Mouse (Mus musculus) lung, embryonic 15.5 days (tissue): ENCODE data around the gene Hsp90aa1. TPM values are rescaled to one million over a fixed set of nuclear protein-coding genes. Genes with fewer than 3 reads are reported as not detected.
"Not testable (repeated sequence)": the region's sequence is repeated elsewhere in the genome, so short reads cannot be mapped to it uniquely, and the experiment has no call there.

Source experiments
- ATAC-seq: fragments of 200-750 bp; cut with Nextera tagmentation; 2 replicates; pipeline ENCODE4 v1.8.0; 2017; ENCODE audit warnings: moderate number of reproducible peaks, borderline replicate concordance; ENCODE audit not compliant: low FRiP score, low TSS enrichment; ENCODE audit errors: extremely low read depth
- H3K27ac ChIP-seq: fragments of 300-500 bp; sonication (generic); 2 replicates; pipeline ENCODE4 v1.5.1; 2015; ENCODE audit warnings: moderate library complexity, mild to moderate bottlenecking, inconsistent platforms
- H3K27me3 ChIP-seq: fragments of 300-500 bp; sonication (generic); 2 replicates; pipeline ENCODE4 v1.6.1; 2015; ENCODE audit warnings: inconsistent platforms
- H3K36me3 ChIP-seq: fragments of 300-500 bp; sonication (generic); 2 replicates; pipeline ENCODE4 v1.6.1; 2015; ENCODE audit warnings: inconsistent platforms
- H3K4me1 ChIP-seq: fragments of 300-500 bp; sonication (generic); 2 replicates; pipeline ENCODE4 v1.6.1; 2015; ENCODE audit warnings: inconsistent platforms
- H3K4me2 ChIP-seq: fragments of 300-500 bp; sonication (generic); 2 replicates; pipeline ENCODE4 v1.6.1; 2015; ENCODE audit warnings: inconsistent platforms, mild to moderate bottlenecking, moderate library complexity
- H3K4me3 ChIP-seq: fragments of 300-500 bp; sonication (generic); 2 replicates; pipeline ENCODE4 v1.5.1; 2015; ENCODE audit warnings: mild to moderate bottlenecking, inconsistent platforms
- H3K9ac ChIP-seq: fragments of 300-500 bp; sonication (generic); 2 replicates; pipeline ENCODE4 v1.6.1; 2015; ENCODE audit warnings: inconsistent platforms
- H3K9me3 ChIP-seq: fragments of 300-500 bp; sonication (generic); 2 replicates; pipeline ENCODE4 v1.6.1; 2016; ENCODE audit warnings: inconsistent platforms
- WGBS: fragments of 180-500 bp; shearing (Covaris S2); methylation state at CpG from one replicate; pipeline ENCODE4 v1.1.7; 2015; 5-methylcytosine and 5-hydroxymethylcytosine counted together
- polyA plus RNA-seq: library from polyadenylated mRNA; unstranded; fragments of >200 nt; fragmentation: Nextera tagmentation; extraction: Ambion mirVana; gene quantifications from 2 replicates; pipeline ENCODE4 v1.2.1, GENCODE M21; 2015

The Hsp90aa1 gene
- polyA plus RNA-seq, 1 experiment from 2014 or later = 825 TPM

DNA sequence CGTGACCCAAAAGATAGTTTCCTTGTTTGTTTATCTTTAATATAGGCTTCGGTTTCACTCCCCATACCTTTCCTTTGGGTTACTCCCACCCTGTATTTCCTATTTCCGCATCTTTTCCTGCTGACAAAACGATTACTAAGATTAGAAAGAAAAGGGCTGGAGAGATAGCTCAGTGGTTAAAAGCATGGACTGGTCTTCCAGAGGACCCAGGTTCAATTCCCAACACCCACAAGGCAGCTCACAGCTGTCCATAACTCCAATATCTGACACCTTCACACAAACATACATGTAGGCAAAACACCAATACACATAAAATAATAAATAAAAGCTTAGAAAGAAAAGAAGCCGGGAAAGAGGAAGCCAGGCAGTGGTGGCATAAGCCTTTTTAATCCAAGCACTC, 5.1 kb downstream of the Hsp90aa1 start:
- no peaks in the 10 kb centered on the region for H3K9me3 ChIP-seq

DNA sequence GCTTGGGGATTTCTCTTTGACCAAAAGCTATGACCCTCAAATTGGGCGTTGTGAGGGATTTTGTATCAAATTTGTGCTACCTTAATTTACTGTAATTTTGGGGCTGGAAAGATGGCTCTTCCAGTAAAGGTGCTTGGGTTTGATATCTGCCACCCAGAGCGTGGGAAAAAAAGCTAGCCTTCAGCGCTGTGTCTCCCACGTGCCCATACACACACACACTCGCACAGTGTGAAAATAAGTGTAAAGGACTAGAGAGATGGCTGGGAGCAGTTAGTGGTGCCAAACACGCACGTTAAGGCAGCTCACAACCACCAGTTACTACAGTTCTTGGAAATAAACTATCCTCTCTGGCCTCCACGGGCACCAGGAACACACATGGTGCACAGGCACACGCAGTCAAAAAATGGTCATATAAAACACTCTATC, 5.5 kb downstream of the Hsp90aa1 start:
- H3K9me3 ChIP-seq = no peaks in the 10 kb centered on the region
- no peak for ATAC-seq
- H3K4me2 ChIP-seq = peak overlapping the region; percentile 74
- H3K27me3 ChIP-seq = no peaks in the 10 kb centered on the region
- H3K27ac ChIP-seq = peak overlapping the region; percentile 84
- peak overlapping the region; percentile 76 for H3K9ac ChIP-seq
- H3K36me3 ChIP-seq = peaks cover 21% of the 10 kb centered on the region
- WGBS = 48% methylated on average over 9 of the region's 9 CpGs
- H3K4me3 ChIP-seq = peak overlapping the region; percentile 80
- H3K4me1 ChIP-seq = peaks cover 27% of the 10 kb centered on the region

More for the DNA sequence above, 5.1 kb downstream of the Hsp90aa1 start:
- H3K36me3 ChIP-seq = peaks cover 19% of the 10 kb centered on the region
- 0 out of 2 replicates have a peak overlapping the region, but pooled peaks have one; percentile 74 for H3K4me2 ChIP-seq
- H3K27me3 ChIP-seq = no peaks in the 10 kb centered on the region
- 61% methylated on average over 5 of the region's 5 CpGs for WGBS
- H3K9ac ChIP-seq = no peak overlapping the region
- no peak overlapping the region for H3K27ac ChIP-seq
- ATAC-seq = no peak
- H3K4me1 ChIP-seq = peaks cover 27% of the 10 kb centered on the region
- no peak overlapping the region for H3K4me3 ChIP-seq

DNA sequence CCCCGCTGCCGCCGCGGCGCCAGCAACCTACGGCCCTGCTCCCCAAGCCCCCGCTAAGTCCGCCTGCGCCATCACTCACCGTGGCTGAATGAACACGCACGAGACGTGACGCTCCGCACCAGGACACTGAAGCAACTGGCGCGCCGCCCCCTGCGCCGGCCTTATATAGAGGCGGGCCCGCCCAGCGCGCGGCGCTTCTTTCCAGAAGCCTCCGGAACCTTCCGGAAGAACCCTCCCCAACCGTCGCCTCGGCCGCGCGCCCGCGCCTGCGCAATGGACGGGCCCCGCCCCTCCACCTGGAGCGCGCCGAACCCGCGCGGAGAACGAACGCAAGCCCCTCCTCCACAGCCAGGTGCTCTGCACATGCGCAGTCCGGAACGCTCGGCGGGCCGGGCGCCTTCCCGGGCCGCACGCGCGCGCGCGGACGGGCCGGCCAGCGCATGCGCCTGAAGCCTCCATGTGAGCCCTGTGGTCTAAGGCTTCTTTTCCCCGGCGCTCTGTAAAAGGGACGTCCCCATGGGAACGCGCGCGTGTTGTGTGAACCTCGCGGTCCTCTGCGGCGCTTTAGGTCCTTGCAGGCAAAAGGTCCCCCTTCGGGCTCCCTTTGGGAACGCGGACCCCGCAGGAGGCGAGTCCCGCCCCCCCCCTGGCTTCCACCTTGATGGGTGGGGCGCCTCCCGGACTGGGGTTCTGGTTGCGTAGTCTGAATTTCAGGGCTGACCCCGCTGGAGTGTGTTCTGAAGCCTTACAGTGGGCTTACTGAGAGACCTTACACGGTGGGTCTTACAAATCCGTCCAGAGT, 6.2 kb downstream of the Hsp90aa1 start:
- under 1% methylated on average over 89 of the region's 89 CpGs for WGBS
- Histone ChIP-seq H3K27me3 (no peaks in the 10 kb centered on the region), H3K4me1 (peaks cover 23% of the 10 kb centered on the region)

DNA sequence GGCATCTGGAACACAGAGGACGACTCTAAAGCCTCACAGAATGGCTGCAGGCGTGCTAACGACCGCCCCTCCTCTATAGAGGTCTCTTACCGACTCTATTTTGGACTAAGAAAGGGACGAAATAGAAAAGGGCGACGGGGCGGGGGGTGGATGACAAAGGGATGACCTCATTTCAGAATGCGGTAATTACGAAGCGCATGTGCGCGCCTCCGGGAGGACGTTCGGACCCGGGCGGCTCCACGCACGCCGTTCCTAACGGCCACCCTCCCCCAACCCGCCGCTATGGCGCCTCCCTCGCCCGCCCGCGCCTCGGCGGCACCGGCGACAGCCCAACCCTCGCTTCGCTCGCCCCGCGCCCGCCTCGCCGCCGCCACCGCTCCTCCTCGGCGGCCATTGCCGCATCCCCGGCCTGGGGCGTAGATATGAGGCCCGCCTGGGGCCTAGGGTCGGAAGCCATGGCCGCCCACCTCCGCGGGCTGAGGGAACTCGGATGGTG, 6.8 kb downstream of the Hsp90aa1 start:
- peak overlapping the region; percentile 56 for H3K4me2 ChIP-seq
- peaks cover 28% of the 10 kb centered on the region for H3K36me3 ChIP-seq
- peak overlapping the region; percentile 86 for H3K27ac ChIP-seq
- H3K4me3 ChIP-seq = peak overlapping the region; percentile 80
- no peaks in the 10 kb centered on the region for H3K9me3 ChIP-seq
- peaks cover 23% of the 10 kb centered on the region for H3K4me1 ChIP-seq
- WGBS = under 1% methylated on average over 55 of the region's 55 CpGs
- peak; percentile 72 for ATAC-seq
- peak overlapping the region; percentile 98 for H3K9ac ChIP-seq
- H3K27me3 ChIP-seq = no peaks in the 10 kb centered on the region

More for the DNA sequence above, 6.2 kb downstream of the Hsp90aa1 start:
- Histone ChIP-seq H3K9ac (peak overlapping the region; percentile 98), H3K27ac (peak overlapping the region; percentile 86), H3K4me3 (peak overlapping the region; percentile 80), H3K36me3 (peaks cover 27% of the 10 kb centered on the region), H3K9me3 (no peaks in the 10 kb centered on the region), H3K4me2 (peak overlapping the region; percentile 74)
- peak; percentile 95 for ATAC-seq

DNA sequence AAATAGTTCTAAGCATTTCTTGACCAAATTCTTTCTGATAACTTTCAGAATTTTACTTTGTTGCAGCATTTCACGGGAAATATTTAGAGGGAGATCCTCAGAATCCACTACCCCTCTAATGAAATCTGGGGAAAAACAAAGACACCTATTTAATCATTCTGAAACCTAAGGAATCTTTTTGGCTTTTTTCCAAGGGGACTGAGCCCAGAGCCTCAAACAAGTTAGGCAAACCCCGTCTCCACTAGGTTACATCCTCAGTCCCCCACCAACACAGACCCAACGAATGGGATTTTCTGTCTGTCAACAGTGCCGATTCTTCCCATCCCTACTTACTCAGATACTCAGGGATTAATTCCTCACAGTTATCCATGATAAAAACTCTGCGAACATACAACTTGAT, 9.2 kb downstream of the Hsp90aa1 start:
- H3K4me2 ChIP-seq, H3K9ac ChIP-seq, H3K9me3 ChIP-seq, H3K4me3 ChIP-seq, H3K27ac ChIP-seq, ATAC-seq, H3K27me3 ChIP-seq: not testable (repeated sequence)
- WGBS = 41% methylated on average over 5 of the region's 5 CpGs
- peaks cover 17% of the 10 kb centered on the region for H3K4me1 ChIP-seq
- H3K36me3 ChIP-seq = peaks cover 51% of the 10 kb centered on the region

DNA sequence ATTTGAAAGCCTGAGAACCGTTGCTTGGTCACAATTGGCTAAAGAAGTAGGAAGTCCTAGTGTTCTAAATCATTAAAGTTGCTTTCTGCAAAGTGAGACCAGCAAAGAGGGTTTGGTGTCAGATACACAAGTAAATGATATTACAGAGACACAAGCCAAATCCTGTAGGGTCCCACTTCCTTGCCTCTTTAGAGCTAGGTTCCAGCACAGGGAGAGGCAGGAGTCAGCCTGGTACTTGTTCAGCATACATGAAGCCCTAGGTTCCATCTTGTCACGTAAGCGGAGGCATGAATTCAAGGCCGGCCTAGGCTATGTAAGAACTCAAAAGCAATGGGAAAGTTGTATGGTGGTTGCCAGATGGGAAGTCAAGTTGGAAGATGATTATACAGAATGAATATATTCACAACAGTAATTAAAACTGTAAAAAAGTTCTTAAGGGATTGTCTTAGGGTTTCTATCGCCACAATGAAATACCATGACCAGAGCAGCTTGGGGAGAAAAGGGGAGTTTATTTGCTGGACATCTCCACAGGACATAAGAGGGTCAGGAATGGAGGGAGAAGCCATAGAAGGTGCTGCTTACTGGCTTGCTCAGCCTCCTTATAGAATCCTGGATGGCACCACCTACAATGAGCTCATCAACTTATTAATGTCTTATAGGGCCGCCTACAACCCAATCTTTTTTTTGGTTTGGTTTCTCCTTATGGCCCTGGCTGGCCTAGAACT, 12.4 kb downstream of the Hsp90aa1 start:
- no peaks in the 10 kb centered on the region for H3K9me3 ChIP-seq
- H3K9ac ChIP-seq = no peak overlapping the region
- H3K27me3 ChIP-seq = no peaks in the 10 kb centered on the region
- ATAC-seq = no peak
- H3K27ac ChIP-seq = no peak overlapping the region
- no peak overlapping the region for H3K4me2 ChIP-seq
- peaks cover 59% of the 10 kb centered on the region for H3K36me3 ChIP-seq
- 89% methylated on average over 6 of the region's 6 CpGs for WGBS
- H3K4me3 ChIP-seq = no peak overlapping the region
- H3K4me1 ChIP-seq = peaks cover 12% of the 10 kb centered on the region

DNA sequence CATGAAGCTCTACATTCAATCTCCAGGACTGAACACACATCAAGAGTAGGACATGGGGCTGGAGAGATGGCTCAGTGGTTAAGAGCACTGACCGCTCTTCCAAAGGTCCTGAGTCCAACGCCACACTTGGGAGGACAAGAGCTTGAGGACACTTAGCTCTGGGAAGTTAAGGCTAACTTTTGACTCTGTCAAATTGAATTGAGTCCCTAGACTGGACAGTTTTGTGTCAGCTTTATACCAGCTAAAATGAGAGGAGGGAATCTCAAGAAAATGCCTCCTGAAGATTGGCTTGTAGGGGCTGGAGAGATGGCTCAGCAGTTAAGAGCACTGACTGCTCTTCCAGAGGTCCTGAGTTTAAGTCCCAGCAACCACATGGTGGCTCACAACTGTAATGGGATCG, 13.6 kb downstream of the Hsp90aa1 start:
- H3K36me3 ChIP-seq = peaks cover 52% of the 10 kb centered on the region
- H3K4me3 ChIP-seq, H3K9ac ChIP-seq, H3K9me3 ChIP-seq, ATAC-seq, H3K27me3 ChIP-seq, H3K27ac ChIP-seq, H3K4me2 ChIP-seq, H3K4me1 ChIP-seq: not testable (repeated sequence)
- WGBS = 86% methylated on average over 3 of the region's 3 CpGs

DNA sequence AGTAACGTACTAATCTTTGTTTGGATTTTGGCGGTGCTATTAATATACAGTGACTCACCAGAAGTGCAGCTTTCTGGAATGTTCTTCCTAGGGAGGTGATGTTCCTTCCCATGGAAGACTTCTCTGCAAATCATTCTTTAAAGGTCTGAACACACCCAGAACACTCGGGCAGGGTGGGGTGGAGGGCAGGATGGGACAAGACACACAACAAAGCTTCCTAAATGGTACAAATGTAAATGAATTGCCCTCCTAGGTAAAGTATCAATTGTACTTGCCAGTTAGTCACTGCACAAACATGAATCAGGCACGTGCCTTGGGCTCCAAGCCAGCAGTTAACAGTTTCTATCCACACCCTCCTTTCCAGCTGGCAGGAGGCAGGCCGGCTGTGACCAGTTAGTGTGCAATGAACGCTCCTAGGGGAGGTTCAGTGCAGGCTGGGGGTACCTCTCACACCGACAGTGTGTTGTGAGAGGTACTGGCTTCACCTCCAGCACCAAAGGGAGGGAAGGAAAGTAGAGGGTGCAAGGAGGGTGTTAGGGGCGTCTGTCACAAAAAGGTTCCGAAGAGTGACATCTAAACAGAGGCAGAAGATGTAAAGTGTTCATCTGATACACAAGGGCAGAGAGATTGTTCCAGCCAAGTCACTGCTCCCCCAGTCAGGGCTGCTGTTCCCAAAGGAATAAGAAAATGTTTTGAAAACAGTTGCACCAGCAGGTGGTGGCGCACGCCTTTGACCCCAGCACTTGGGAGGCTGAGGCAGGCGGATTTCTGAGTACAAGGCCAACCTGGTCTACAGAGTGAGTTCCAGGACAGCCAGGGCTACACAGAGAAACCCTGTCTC, 14.4 kb downstream of the Hsp90aa1 start:
- 52% methylated on average over 12 of the region's 12 CpGs for WGBS
- Histone ChIP-seq H3K4me1 (no peaks in the 10 kb centered on the region), H3K36me3 (peaks cover 45% of the 10 kb centered on the region), H3K9me3 (no peaks in the 10 kb centered on the region), H3K9ac (no peak overlapping the region), H3K4me2 (no peak overlapping the region), H3K4me3 (no peak overlapping the region), H3K27ac (peak overlapping the region; percentile 66), H3K27me3 (no peaks in the 10 kb centered on the region)
- ATAC-seq = peak; percentile 60

DNA sequence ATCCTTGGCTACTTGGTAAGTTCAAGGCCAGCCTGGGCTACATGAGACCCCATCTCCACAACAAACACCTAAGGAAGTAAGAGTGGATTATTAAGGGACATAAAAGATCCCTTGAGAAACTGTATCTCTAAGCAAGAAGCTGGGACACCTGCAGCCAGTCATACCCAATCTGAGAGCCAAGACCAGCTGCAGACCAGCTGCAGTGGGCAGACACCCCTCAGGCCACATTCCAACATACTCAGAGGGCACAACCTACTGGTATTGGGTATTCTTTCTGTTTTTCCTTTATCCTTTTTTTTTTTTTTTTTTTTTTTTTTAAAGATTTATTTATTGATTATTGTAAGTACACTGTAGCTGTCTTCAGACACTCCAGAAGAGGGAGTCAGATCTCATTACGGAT, 18.9 kb downstream of the Hsp90aa1 start:
- H3K9ac ChIP-seq = no peak overlapping the region
- no CpG with 5 or more reads among the region's 1 CpGs for WGBS
- H3K27me3 ChIP-seq = no peaks in the 10 kb centered on the region
- H3K4me1 ChIP-seq = peaks cover 4% of the 10 kb centered on the region; the same call in 1 of the 2 replicates
- no peak overlapping the region for H3K4me3 ChIP-seq
- H3K4me2 ChIP-seq = no peak overlapping the region
- H3K36me3 ChIP-seq = 0 out of 2 replicates have a peak, but pooled peaks cover 10% of the 10 kb centered on the region
- no peaks in the 10 kb centered on the region for H3K9me3 ChIP-seq
- H3K27ac ChIP-seq = no peak overlapping the region
- ATAC-seq = no peak

DNA sequence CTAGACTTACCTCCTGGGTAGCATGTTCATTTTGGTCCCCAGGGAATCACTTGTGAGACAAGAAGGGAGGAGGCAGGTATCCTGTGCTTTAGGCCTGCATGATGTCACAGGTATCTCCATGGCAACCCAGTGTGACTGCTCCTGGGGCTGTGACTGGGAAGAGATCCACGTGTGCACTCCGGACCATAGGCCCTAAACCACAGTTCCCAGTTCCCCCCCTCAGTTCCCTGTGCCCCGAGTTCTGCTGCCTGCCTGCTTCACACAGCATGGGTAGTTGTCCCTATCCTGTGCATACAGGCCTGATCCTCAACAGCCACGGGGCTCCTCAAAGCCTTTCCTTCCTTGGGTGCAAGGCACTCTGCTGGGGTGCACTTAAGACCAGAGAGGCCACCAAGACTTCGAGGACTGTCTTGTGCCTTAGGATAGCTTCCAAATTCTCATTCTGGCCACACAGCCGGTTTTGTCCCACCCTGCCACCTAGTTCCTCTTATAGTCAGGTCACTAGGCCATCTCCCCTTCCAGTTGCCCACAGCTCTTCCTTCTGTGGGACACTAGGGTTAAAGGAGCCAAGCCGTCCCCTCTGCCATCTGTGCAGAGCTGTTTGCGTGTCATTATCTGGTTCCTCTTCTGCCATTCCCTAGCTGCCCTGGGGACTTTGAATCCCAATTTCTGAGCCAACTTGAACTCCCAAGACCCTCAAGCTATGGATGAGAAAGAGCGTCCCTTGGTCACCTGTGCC, 19.8 kb downstream of the Hsp90aa1 start, which contains the start of gene 1700001K19Rik:
Gene 1700001K19Rik, minus strand, starts transcription at position 59 of the 739 bp plus-strand sequence.
- no peak within 1 kb of the TSS for H3K4me3 ChIP-seq
- no peaks in the 10 kb centered on the region for H3K9me3 ChIP-seq
- ATAC-seq = no peak
- H3K9ac ChIP-seq = no peak within 1 kb of the TSS
- H3K4me2 ChIP-seq = no peak within 1 kb of the TSS
- 69% methylated on average over 9 of the region's 9 CpGs for WGBS
- H3K27me3 ChIP-seq = no peaks in the 10 kb centered on the region
- H3K27ac ChIP-seq = no peak within 1 kb of the TSS
- 0 out of 2 replicates have a peak, but pooled peaks cover 7% of the 10 kb centered on the region for H3K36me3 ChIP-seq
- H3K4me1 ChIP-seq = peaks cover 4% of the 10 kb centered on the region; the same call in 1 of the 2 replicates
